Mouse (Mus musculus): ENCODE data around the gene Primpol. TPM values are rescaled to one million over a fixed set of nuclear protein-coding genes. Genes with fewer than 3 reads are reported as not detected.
"Not testable (repeated sequence)": the region's sequence is repeated elsewhere in the genome, so short reads cannot be mapped to it uniquely, and the experiment has no call there.

Primpol gene
- total RNA-seq, 1 experiment from 2014 or later, result 33.1 TPM

GRCm38 (mm10) chr8:46615936-46616335 is 1.1 kb downstream of the Primpol start:
- ATAC-seq (replicated peaks in 1 of 2; ENCODE audit: insufficient read depth in 1 of 2, low FRiP score in 2 of 2, low TSS enrichment in 1 of 2, low read depth in 1 of 2, poor library complexity in 2 of 2, severe bottlenecking in 2 of 2), result no peak

DNA sequence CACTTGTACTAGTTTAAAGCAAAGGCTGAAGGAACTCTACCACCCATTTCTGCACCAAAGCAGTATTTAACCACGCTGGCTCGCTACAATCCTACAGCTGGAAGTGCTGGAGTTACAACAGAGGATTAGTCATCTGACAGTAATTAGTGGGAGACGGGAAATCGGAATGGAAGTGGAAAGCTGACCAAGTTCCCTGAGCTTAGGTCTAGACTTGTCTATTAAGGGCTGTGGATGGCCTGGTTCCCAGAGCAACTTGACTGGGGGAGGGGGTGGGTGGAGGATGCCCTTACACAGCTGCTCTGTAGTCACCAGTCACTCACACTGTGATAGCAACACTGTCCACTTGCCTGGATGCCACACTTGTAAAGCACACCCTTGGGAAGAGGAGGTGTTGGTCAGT is 3.6 kb downstream of the Primpol start:
- ATAC-seq (replicated peaks in 1 of 2; ENCODE audit: insufficient read depth in 1 of 2, low FRiP score in 2 of 2, low TSS enrichment in 1 of 2, low read depth in 1 of 2, poor library complexity in 2 of 2, severe bottlenecking in 2 of 2), result no peak

DNA sequence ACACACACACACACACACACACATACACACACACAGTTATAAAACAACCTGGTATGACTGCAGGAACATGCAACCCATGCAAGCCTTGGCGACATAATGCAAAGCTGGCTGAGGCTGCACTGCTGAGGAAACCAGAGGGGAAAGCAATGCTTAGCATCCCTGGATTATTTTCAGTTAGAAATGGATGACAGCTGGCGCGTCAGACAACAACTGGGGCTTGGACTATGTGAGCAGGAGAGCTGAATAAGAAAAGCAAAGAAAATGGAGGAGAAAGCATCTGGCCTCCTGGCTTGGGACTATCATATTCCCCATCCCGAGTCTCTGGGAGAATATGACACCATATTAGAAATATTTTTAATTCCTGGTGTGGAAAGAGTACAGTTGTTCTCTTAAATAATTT is 4.1 kb downstream of the Primpol start:
- ATAC-seq (replicated peaks in 1 of 2; ENCODE audit: insufficient read depth in 1 of 2, low FRiP score in 2 of 2, low TSS enrichment in 1 of 2, low read depth in 1 of 2, poor library complexity in 2 of 2, severe bottlenecking in 2 of 2), result no peak

- ATAC-seq (replicated peaks in 1 of 2; ENCODE audit: insufficient read depth in 1 of 2, low FRiP score in 2 of 2, low TSS enrichment in 1 of 2, low read depth in 1 of 2, poor library complexity in 2 of 2, severe bottlenecking in 2 of 2), result no peak
These were observed 5.5 kb downstream of the Primpol start for GRCm38 (mm10) chr8:46611557-46611956.

- no peak for ATAC-seq (replicated peaks in 1 of 2; ENCODE audit: insufficient read depth in 1 of 2, low FRiP score in 2 of 2, low TSS enrichment in 1 of 2, low read depth in 1 of 2, poor library complexity in 2 of 2, severe bottlenecking in 2 of 2)
These were observed 10.1 kb downstream of the Primpol start for GRCm38 (mm10) chr8:46606930-46607329.

GRCm38 (mm10) chr8:46603587-46603986 is 13.4 kb downstream of the Primpol start:
- ATAC-seq (replicated peaks in 1 of 2; ENCODE audit: insufficient read depth in 1 of 2, low FRiP score in 2 of 2, low TSS enrichment in 1 of 2, low read depth in 1 of 2, poor library complexity in 2 of 2, severe bottlenecking in 2 of 2), result no peak

DNA sequence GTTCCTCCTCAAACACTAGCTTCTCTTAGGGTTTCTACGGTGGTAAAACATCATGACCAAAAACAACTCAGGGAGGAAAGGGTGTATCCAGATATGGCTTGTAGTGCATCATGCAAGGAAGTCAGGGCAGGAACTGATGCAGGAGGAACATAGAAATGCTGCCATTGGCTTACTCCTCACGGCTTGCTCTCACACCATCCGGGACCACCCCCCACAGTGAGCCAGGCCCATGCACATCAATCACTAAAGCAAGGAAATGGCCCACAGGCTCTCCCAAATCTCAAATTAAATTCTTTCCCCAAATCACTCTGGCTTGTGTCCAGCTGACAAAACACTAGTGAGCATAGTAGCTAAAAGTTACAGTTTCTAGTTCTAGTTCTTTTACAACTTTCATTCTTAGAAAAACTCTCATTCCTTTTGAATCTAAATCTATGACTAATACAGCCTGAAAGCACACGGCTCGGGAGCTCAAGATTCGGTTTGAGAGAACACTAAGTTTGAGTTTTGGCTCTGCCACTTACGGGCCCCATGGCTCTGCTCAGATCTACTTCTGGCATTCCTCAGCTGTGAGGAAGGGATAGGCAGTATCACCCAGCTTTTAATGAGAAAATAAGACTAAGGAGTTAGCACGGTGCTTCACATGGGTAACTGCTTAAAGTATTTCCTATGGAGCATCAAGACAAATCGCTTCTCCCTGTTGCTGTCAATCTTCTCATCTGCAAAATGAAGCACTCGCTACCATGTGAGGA is 15.9 kb downstream of the Primpol start:
- peak; percentile 69 to 77 for ATAC-seq (replicated peaks in 1 of 2; ENCODE audit: insufficient read depth in 1 of 2, low FRiP score in 2 of 2, low TSS enrichment in 1 of 2, low read depth in 1 of 2, poor library complexity in 2 of 2, severe bottlenecking in 2 of 2)

- ATAC-seq (replicated peaks in 1 of 2; ENCODE audit: insufficient read depth in 1 of 2, low FRiP score in 2 of 2, low TSS enrichment in 1 of 2, low read depth in 1 of 2, poor library complexity in 2 of 2, severe bottlenecking in 2 of 2), result no peak
These were observed 17.6 kb downstream of the Primpol start for GRCm38 (mm10) chr8:46599314-46599904.

- no peak for ATAC-seq (replicated peaks in 1 of 2; ENCODE audit: insufficient read depth in 1 of 2, low FRiP score in 2 of 2, low TSS enrichment in 1 of 2, low read depth in 1 of 2, poor library complexity in 2 of 2, severe bottlenecking in 2 of 2)
These were observed 18.3 kb downstream of the Primpol start for GRCm38 (mm10) chr8:46598753-46599152.

GRCm38 (mm10) chr8:46598114-46598513 is 18.9 kb downstream of the Primpol start:
- no peak for ATAC-seq (replicated peaks in 1 of 2; ENCODE audit: insufficient read depth in 1 of 2, low FRiP score in 2 of 2, low TSS enrichment in 1 of 2, low read depth in 1 of 2, poor library complexity in 2 of 2, severe bottlenecking in 2 of 2)

DNA sequence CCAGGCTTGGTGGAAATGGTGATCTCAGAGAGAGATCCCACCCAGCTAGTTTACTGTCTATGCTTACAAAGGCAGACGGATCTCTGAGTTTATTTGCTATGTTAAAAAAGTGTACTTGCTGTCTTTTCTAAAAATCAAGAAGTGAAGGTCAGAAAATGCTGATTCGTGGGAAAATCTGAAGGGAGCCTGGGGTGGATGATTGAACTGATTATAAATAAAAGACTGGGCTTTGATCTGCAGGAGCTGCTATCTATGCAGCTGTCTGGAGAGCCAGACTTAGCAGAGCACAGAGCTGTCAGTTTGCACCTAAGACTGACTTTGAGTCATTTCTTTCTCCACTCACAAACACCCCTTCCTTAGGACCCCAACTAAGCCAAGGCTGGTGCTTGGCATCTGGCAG is 19.6 kb downstream of the Primpol start:
- no peak for ATAC-seq (replicated peaks in 1 of 2; ENCODE audit: insufficient read depth in 1 of 2, low FRiP score in 2 of 2, low TSS enrichment in 1 of 2, low read depth in 1 of 2, poor library complexity in 2 of 2, severe bottlenecking in 2 of 2)

- ATAC-seq (replicated peaks in 1 of 2; ENCODE audit: insufficient read depth in 1 of 2, low FRiP score in 2 of 2, low TSS enrichment in 1 of 2, low read depth in 1 of 2, poor library complexity in 2 of 2, severe bottlenecking in 2 of 2), result no peak
These were observed 20.5 kb downstream of the Primpol start for GRCm38 (mm10) chr8:46596530-46596929.

DNA sequence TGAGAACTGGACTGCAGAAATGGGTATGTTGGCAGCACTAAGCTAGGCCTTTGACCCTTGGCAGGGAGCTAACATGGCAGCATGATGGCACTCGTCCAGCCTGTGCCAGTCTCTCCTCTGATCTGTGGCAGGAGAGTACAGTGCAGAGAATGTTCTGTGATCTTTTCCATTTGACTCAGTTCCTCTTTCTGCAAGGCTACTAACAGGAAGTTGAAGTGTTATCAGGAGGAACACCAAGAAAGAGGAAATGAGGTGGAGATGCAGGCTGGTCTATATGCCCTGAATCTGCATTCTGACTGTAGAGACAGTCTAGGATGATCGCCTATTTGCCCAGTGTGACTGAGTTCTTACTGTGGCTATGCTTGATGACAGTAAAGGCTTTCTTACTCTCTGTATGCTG is 21.4 kb downstream of the Primpol start:
- peak; percentile 98 for ATAC-seq (replicated peaks in 1 of 2; ENCODE audit: insufficient read depth in 1 of 2, low FRiP score in 2 of 2, low TSS enrichment in 1 of 2, low read depth in 1 of 2, poor library complexity in 2 of 2, severe bottlenecking in 2 of 2)

GRCm38 (mm10) chr8:46593772-46594171 is 23.2 kb downstream of the Primpol start:
- no peak for ATAC-seq (replicated peaks in 1 of 2; ENCODE audit: insufficient read depth in 1 of 2, low FRiP score in 2 of 2, low TSS enrichment in 1 of 2, low read depth in 1 of 2, poor library complexity in 2 of 2, severe bottlenecking in 2 of 2)

GRCm38 (mm10) chr8:46593067-46593466 is 23.9 kb downstream of the Primpol start:
- ATAC-seq (replicated peaks in 1 of 2; ENCODE audit: insufficient read depth in 1 of 2, low FRiP score in 2 of 2, low TSS enrichment in 1 of 2, low read depth in 1 of 2, poor library complexity in 2 of 2, severe bottlenecking in 2 of 2), result no peak

DNA sequence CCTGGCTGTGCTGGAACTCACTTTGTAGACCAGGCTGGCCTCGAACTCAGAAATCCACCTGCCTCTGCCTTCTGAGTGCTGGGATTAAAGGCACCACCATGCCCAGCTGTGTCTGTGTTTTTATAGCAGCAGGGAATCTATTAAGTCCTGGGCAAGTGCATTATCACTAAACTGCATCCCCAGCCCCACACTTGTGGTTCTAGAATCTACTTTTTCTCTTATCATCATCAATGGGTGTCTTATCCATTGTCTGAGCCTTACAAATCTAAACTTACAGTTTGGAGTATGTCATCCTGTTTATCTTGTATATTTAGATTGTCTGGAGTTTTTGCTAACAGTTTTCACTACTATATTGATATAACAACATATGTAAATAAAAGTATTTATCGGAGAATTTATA is 28.3 kb downstream of the Primpol start:
- no peak for ATAC-seq (replicated peaks in 1 of 2; ENCODE audit: insufficient read depth in 1 of 2, low FRiP score in 2 of 2, low TSS enrichment in 1 of 2, low read depth in 1 of 2, poor library complexity in 2 of 2, severe bottlenecking in 2 of 2)

GRCm38 (mm10) chr8:46587911-46588310 is 29.1 kb downstream of the Primpol start:
- peak in 1 of 2 experiments; percentile 36; a peak in 1 of 4 replicates for ATAC-seq (replicated peaks in 1 of 2; ENCODE audit: insufficient read depth in 1 of 2, low FRiP score in 2 of 2, low TSS enrichment in 1 of 2, low read depth in 1 of 2, poor library complexity in 2 of 2, severe bottlenecking in 2 of 2)

DNA sequence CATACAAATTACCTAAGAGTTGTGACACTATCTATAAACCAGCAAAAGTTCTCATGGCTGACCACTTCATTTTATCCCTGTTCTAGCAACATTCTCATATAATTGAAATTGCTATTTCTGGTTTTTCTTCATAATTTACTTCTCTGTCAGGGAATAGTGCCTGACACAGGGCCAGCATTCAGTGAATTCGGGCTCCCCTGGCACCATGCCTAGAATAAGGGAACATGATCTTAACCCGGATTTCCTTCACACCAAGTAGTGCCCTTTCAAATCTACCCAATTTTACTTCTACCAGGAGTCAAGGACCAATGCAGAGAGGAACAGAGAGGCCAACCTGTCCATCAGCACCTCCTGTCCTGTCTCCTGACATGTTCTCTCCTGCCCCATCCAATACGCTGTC is 31.4 kb downstream of the Primpol start:
- ATAC-seq (replicated peaks in 1 of 2; ENCODE audit: insufficient read depth in 1 of 2, low FRiP score in 2 of 2, low TSS enrichment in 1 of 2, low read depth in 1 of 2, poor library complexity in 2 of 2, severe bottlenecking in 2 of 2), result 0 out of 4 replicates have a peak, but pooled peaks of 1 of the 2 experiments have one; percentile 27

GRCm38 (mm10) chr8:46584328-46584727 is 32.7 kb downstream of the Primpol start:
- ATAC-seq (replicated peaks in 1 of 2; ENCODE audit: insufficient read depth in 1 of 2, low FRiP score in 2 of 2, low TSS enrichment in 1 of 2, low read depth in 1 of 2, poor library complexity in 2 of 2, severe bottlenecking in 2 of 2), result not testable (repeated sequence)
